Mouse (Mus musculus) intestine, postnatal 0 days (tissue): ENCODE data around the gene Dad1. TPM values are rescaled to one million over a fixed set of nuclear protein-coding genes. Genes with fewer than 3 reads are reported as not detected.

Experiments
- ATAC-seq: fragments of 200-750 bp; cut with Nextera tagmentation; 2 replicates; pipeline ENCODE4 v1.8.0; 2017; ENCODE audit warnings: mild to moderate bottlenecking, moderate TSS enrichment, moderate library complexity
- H3K27ac ChIP-seq: fragments of 300-500 bp; sonication (generic); 2 replicates; pipeline ENCODE4 v1.5.1; 2014; ENCODE audit warnings: mild to moderate bottlenecking, low read depth, low read length, moderate library complexity
- H3K27me3 ChIP-seq: fragments of 300-500 bp; sonication (generic); replicated peaks from 2 replicates; pipeline ENCODE4 v1.6.1; 2014; ENCODE audit warnings: low read length, mixed read lengths; ENCODE audit not compliant: control insufficient read depth, insufficient read depth
- H3K36me3 ChIP-seq: fragments of 300-500 bp; sonication (generic); 2 replicates; pipeline ENCODE4 v1.6.1; 2014; ENCODE audit warnings: mild to moderate bottlenecking, moderate library complexity; ENCODE audit not compliant: control insufficient read depth, insufficient read depth
- H3K4me1 ChIP-seq: fragments of 300-500 bp; sonication (generic); replicated peaks from 2 replicates; pipeline ENCODE4 v1.6.1; 2014; ENCODE audit warnings: antibody characterized with exemption, low read length, mixed read lengths; ENCODE audit not compliant: control insufficient read depth, insufficient read depth
- H3K4me2 ChIP-seq: fragments of 300-500 bp; sonication (generic); replicated peaks from 2 replicates; pipeline ENCODE4 v1.6.1; 2014; ENCODE audit warnings: low read depth, mild to moderate bottlenecking, moderate library complexity
- H3K4me3 ChIP-seq: fragments of 300-500 bp; sonication (generic); 2 replicates; pipeline ENCODE4 v1.5.1; 2014; ENCODE audit warnings: low read depth, low read length
- H3K9ac ChIP-seq: fragments of 300-500 bp; sonication (generic); 2 replicates; pipeline ENCODE4 v1.6.1; 2014; ENCODE audit warnings: mild to moderate bottlenecking, low read depth, low read length
- H3K9me3 ChIP-seq: fragments of 300-500 bp; sonication (generic); 2 replicates; pipeline ENCODE4 v1.6.1; 2016; ENCODE audit warnings: mixed run types; ENCODE audit not compliant: control insufficient read depth
- CTCF ChIP-seq: sonication (generic); IDR thresholded peaks from 2 replicates; pipeline ENCODE4 v1.5.1; 2016; ENCODE audit warnings: low read depth, mild to moderate bottlenecking, control low read depth, antibody characterized with exemption, moderate library complexity
- WGBS: fragments of 180-500 bp; shearing (Covaris S2); extraction: QIAGEN DNeasy Blood & Tissue Kit; methylation state at CpG from one replicate; pipeline ENCODE4 v1.1.7; 2014; 5-methylcytosine and 5-hydroxymethylcytosine counted together
- polyA plus RNA-seq: library from polyadenylated mRNA; unstranded; fragments of >200 nt; fragmentation: Nextera tagmentation; extraction: Ambion mirVana; gene quantifications from 2 replicates; pipeline ENCODE4 v1.2.1, GENCODE M21; 2015

Gene Dad1
- polyA plus RNA-seq, 1 experiment from 2014 or later = 492 TPM

GRCm38 (mm10) chr14:54258131-54258670 lies 4.3 kb upstream of the Dad1 start:
- H3K4me3 ChIP-seq = peak overlapping the region; percentile 66
- no peak overlapping the region for H3K9ac ChIP-seq
- no peak for TF ChIP-seq CTCF
- no peaks in the 10 kb centered on the region for H3K9me3 ChIP-seq
- no peaks in the 10 kb centered on the region for H3K27me3 ChIP-seq
- peak overlapping the region; percentile 83 for H3K4me2 ChIP-seq
- WGBS = 49% methylated on average over 7 of the region's 7 CpGs
- H3K36me3 ChIP-seq = peaks cover 9% of the 10 kb centered on the region
- H3K4me1 ChIP-seq = no peaks in the 10 kb centered on the region
- no peak overlapping the region for H3K27ac ChIP-seq
- no peak for ATAC-seq

DNA sequence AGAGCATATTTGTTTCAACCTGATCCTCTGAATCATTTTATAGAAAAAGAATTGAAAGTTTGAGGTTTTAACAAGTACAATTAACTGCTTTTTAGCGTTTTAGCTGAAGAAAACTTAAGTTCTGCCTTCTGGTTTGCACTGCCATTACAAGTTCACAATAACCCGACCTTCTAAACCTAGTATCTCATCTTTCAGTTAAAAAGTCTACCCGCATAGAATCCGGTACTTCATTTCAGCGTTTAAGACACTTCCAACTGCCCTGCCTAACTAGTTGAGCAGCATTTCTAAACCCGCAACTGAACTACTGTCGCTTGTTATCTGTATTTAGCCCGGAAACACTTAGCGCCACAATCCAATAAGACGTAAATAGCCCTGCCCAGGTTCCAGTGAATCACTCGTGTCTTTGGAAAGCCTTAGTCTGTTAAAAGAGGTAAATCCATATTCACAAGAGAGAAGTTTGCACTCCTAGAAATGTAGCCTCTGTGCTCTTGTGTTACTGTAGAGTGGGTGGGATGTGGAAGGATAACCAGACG lies 832 bp upstream of the Dad1 start:
- H3K9ac ChIP-seq = 0 out of 2 replicates have a peak overlapping the region, but pooled peaks have one; percentile 45
- peak overlapping the region; percentile 94 for H3K27ac ChIP-seq
- no peak for TF ChIP-seq CTCF
- 38% methylated on average over 12 of the region's 12 CpGs for WGBS
- H3K4me2 ChIP-seq = peak overlapping the region; percentile 69
- peak overlapping the region; percentile 81 for H3K4me3 ChIP-seq
- no peaks in the 10 kb centered on the region for H3K9me3 ChIP-seq
- H3K27me3 ChIP-seq = no peaks in the 10 kb centered on the region
- peaks cover 3% of the 10 kb centered on the region; the same call in 1 of the 2 replicates for H3K4me1 ChIP-seq
- ATAC-seq = no peak
- no peaks in the 10 kb centered on the region for H3K36me3 ChIP-seq

GRCm38 (mm10) chr14:54250122-54250521 lies 3.8 kb downstream of the Dad1 start:
- Histone ChIP-seq H3K36me3 (peaks cover 21% of the 10 kb centered on the region), H3K4me2 (peak overlapping the region; percentile 42), H3K4me1 (peaks cover 5% of the 10 kb centered on the region), H3K9ac (no peak overlapping the region), H3K4me3 (no peak overlapping the region), H3K27me3 (no peaks in the 10 kb centered on the region), H3K9me3 (no peaks in the 10 kb centered on the region), H3K27ac (peak overlapping the region; percentile 30)
- ATAC-seq = no peak
- 24% methylated on average over 4 of the region's 4 CpGs for WGBS
- TF ChIP-seq CTCF = no peak

DNA sequence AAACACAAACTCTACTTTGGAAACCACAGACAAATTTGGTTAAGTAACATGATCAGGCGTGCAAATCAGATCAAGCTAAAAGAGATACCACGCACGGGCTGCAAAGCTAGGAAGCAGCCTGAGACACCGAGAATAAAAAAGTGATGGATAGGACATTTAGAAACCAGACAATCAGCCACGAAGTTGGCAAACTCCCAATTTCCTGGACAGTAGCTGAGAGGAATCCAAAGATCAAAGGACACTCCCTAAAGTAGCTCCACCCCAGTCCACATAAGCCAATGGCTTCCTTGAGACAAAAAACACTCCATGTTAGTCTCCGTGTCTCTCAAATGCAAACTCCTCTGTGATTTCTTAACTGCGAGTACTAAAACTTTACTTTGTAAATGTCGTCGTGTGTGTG lies 4.6 kb downstream of the Dad1 start:
- peaks cover 5% of the 10 kb centered on the region for H3K4me1 ChIP-seq
- peak overlapping the region; percentile 42 for H3K4me2 ChIP-seq
- WGBS = 31% methylated on average over 9 of the region's 9 CpGs
- 0 out of 2 replicates have a peak overlapping the region, but pooled peaks have one; percentile 30 for H3K27ac ChIP-seq
- no peak overlapping the region for H3K9ac ChIP-seq
- no peak for TF ChIP-seq CTCF
- H3K36me3 ChIP-seq = peaks cover 21% of the 10 kb centered on the region
- H3K4me3 ChIP-seq = no peak overlapping the region
- ATAC-seq = no peak
- H3K27me3 ChIP-seq = no peaks in the 10 kb centered on the region
- no peaks in the 10 kb centered on the region for H3K9me3 ChIP-seq

DNA sequence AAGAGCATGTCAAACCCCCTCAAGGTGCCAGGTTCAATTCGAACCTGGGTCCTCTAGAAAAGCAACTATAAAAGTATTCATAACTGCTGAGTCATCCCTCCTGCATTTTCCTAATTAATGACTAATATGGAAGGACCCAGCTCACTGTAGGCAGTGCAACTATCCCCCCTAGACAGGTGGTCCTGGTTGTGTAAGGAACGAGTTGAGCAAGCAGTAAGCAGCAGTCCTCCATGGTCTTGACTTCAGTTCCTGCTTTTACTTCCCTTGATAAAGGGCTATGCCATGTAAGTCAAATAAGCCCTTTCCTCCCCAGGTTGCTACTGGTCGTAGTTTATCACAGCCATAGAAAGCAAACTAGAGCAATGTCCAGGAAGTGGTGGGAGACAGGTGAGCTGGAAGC lies 7.7 kb downstream of the Dad1 start:
- Histone ChIP-seq H3K27ac (no peak overlapping the region), H3K4me2 (no peak overlapping the region), H3K9ac (no peak overlapping the region), H3K9me3 (no peaks in the 10 kb centered on the region), H3K4me3 (no peak overlapping the region), H3K27me3 (no peaks in the 10 kb centered on the region), H3K36me3 (peaks cover 37% of the 10 kb centered on the region), H3K4me1 (peaks cover 2% of the 10 kb centered on the region)
- ATAC-seq = no peak
- no peak for TF ChIP-seq CTCF
- 76% methylated on average over 3 of the region's 3 CpGs for whole genome bisulfite sequencing

- no peak overlapping the region for H3K9ac ChIP-seq
- H3K36me3 ChIP-seq = peaks cover 51% of the 10 kb centered on the region
- no peak overlapping the region for H3K4me2 ChIP-seq
- H3K27ac ChIP-seq = no peak overlapping the region
- WGBS = 34% methylated on average over 3 of the region's 3 CpGs
- H3K4me3 ChIP-seq = no peak overlapping the region
- no peaks in the 10 kb centered on the region for H3K27me3 ChIP-seq
- TF ChIP-seq CTCF = no peak
- no peaks in the 10 kb centered on the region for H3K9me3 ChIP-seq
- peak; percentile 80 for ATAC-seq
- H3K4me1 ChIP-seq = peaks cover 2% of the 10 kb centered on the region; the same call in 1 of the 2 replicates
Observed at GRCm38 (mm10) chr14:54244183-54244582, 9.7 kb downstream of the Dad1 start.

DNA sequence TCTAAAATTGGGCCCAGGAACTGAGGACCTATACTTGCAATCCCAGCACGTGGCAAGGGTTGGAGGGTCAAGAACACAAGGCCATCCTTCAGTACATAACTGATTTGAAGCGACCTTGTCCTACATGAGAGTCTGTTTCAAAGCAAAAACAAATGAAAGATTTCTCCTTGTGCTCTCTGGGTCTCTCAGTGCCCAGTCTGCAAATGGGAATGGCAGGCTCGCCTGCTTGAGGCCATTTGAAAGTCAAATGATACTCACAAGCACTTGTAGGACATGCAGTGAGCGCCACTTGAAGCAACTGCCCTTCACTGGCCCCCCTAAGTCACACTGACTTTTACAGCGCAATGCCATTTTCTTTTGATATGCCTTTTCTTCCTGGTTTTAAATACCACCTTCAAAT lies 13.4 kb downstream of the Dad1 start:
- H3K9ac ChIP-seq = no peak overlapping the region
- H3K9me3 ChIP-seq = no peaks in the 10 kb centered on the region
- H3K36me3 ChIP-seq = peaks cover 33% of the 10 kb centered on the region
- H3K4me1 ChIP-seq = no peaks in the 10 kb centered on the region
- no peak for TF ChIP-seq CTCF
- H3K27me3 ChIP-seq = no peaks in the 10 kb centered on the region
- H3K4me3 ChIP-seq = no peak overlapping the region
- H3K4me2 ChIP-seq = no peak overlapping the region
- H3K27ac ChIP-seq = no peak overlapping the region
- 91% methylated on average over 5 of the region's 5 CpGs for WGBS
- no peak for ATAC-seq
